Mouse (Mus musculus) lung, embryonic 14.5 days (tissue): ENCODE results near the gene Amdhd1. TPM values are rescaled to one million over a fixed set of nuclear protein-coding genes. Genes with fewer than 3 reads are reported as not detected.

Experiments used
- ATAC-seq: fragments of 200-750 bp; cut with Nextera tagmentation; 2 replicates; pipeline ENCODE4 v1.8.0; 2017; ENCODE audit warnings: mild to moderate bottlenecking, moderate TSS enrichment, moderate library complexity; ENCODE audit not compliant: insufficient read depth
- DNase-seq: peaks from one replicate; pipeline ENCODE4 v3.0.0-alpha.2; 2015
- H3K27ac ChIP-seq: fragments of 300-500 bp; sonication (generic); 2 replicates; pipeline ENCODE4 v1.5.1; 2014; ENCODE audit warnings: low read depth, mild to moderate bottlenecking, moderate library complexity
- H3K27me3 ChIP-seq: fragments of 300-500 bp; sonication (generic); 2 replicates; pipeline ENCODE4 v1.6.1; 2014; ENCODE audit warnings: low read length, control low read depth; ENCODE audit not compliant: insufficient read depth
- H3K36me3 ChIP-seq: fragments of 300-500 bp; sonication (generic); 2 replicates; pipeline ENCODE4 v1.6.1; 2014; ENCODE audit warnings: control low read depth; ENCODE audit not compliant: insufficient read depth
- H3K4me1 ChIP-seq: fragments of 300-500 bp; sonication (generic); 2 replicates; pipeline ENCODE4 v1.6.1; 2014; ENCODE audit warnings: antibody characterized with exemption, control low read depth; ENCODE audit not compliant: insufficient read depth
- H3K4me2 ChIP-seq: fragments of 300-500 bp; sonication (generic); 2 replicates; pipeline ENCODE4 v1.6.1; 2014; ENCODE audit warnings: mild to moderate bottlenecking
- H3K4me3 ChIP-seq: fragments of 300-500 bp; sonication (generic); 2 replicates; pipeline ENCODE4 v1.5.1; 2014; ENCODE audit warnings: low read depth, low read length
- H3K9ac ChIP-seq: fragments of 300-500 bp; sonication (generic); 2 replicates; pipeline ENCODE4 v1.6.1; 2014
- H3K9me3 ChIP-seq: fragments of 300-500 bp; sonication (generic); 2 replicates; pipeline ENCODE4 v1.6.1; 2016; ENCODE audit warnings: low read depth, low read length, control low read depth
- CTCF ChIP-seq: IDR thresholded peaks from 2 replicates; pipeline ENCODE4 v1.5.1; 2016; ENCODE audit warnings: antibody characterized with exemption, low read depth
- WGBS: fragments of 180-500 bp; shearing (Covaris S2); extraction: QIAGEN DNeasy Blood & Tissue Kit; methylation state at CpG from one replicate; pipeline ENCODE4 v1.1.7; 2014; 5-methylcytosine and 5-hydroxymethylcytosine counted together
- polyA plus RNA-seq: library from polyadenylated mRNA; unstranded; fragments of >200 nt; fragmentation: Nextera tagmentation; extraction: Ambion mirVana; gene quantifications from 2 replicates; pipeline ENCODE4 v1.2.1, GENCODE M21; 2014

The Amdhd1 gene
- polyA plus RNA-seq, result 0.32 and 0.41 TPM in 2 replicates

DNA sequence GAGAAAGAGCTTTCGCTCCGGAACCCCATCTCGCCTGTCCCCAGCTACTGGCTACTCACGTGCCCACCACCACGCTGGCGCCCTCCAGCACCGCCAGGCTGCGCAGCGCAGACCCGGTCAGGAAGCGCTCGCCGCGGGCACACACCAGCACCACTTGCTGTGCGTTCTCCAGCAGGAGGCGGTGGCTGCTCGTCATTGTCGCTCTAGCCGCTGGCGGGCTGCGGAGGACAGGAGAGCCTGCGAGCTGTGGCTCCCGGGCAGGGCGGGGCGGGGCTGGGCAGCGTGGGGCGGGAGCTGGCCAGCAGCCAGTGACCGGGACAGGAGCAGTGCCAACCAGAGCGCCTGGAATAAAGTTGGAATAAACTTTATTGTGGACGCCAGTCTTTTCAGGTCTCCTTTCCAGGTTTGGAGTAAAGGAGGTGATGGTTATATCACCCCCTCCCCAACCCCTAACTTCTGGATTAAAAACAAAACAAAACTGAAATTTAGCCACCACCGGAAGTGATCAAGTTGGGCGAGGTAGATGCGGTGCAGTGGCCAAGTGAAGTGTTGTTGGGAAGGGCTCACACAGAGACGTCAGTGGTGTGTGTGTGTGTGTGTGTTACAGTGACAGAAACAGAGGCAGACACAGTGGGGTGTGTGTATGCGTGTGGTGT, at the start of gene Amdhd1:
Amdhd1 (minus strand) TSS at position 259 of the 656 bp plus-strand sequence.
- TF ChIP-seq CTCF, result peak; percentile 85
- DNase-seq (peak; percentile 92), ATAC-seq (peak; percentile 95)
- Histone ChIP-seq H3K36me3 (no peaks in the 10 kb centered on the region), H3K27me3 (no peaks in the 10 kb centered on the region), H3K4me2 (peak within 1 kb of the TSS; percentile 71), H3K27ac (no peak within 1 kb of the TSS), H3K4me1 (no peaks in the 10 kb centered on the region), H3K9me3 (no peaks in the 10 kb centered on the region), H3K9ac (0 out of 2 replicates have a peak within 1 kb of the TSS, but pooled peaks have one; percentile 40), H3K4me3 (peak within 1 kb of the TSS; percentile 37)
- 2% methylated on average over 35 of the region's 35 CpGs for WGBS

DNA sequence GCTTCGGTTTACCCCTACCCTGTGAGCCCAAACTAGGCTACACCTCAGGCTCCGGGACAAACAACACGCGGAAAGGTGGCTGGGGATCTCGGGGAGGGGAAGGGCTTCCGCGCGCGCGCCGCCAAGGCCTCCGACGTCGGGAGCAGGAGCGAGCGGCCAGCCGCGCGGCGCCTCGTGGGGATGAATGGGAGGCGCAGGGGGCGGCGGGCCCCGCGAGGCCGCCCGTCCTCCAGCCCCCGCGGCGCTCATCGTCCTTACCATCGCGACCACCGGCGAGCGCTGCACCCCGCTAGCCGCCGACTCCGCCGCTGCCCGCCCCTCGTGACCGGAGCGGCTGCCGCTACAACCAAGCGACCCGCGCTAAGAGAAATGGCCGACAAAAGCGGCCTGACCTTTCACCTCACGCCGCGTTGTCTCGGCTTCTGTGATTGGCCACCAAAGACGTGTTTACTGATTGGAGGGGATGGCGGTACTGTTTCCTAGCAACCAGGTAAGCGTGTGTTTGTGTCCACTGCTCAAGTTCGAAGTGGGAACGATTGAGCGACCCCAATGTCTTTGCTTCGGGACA, 49.5 kb upstream of the Amdhd1 start, which contains the start of gene Snrpf:
Snrpf (minus strand) TSS at position 426 of the 568 bp plus-strand sequence.
- Histone ChIP-seq H3K4me2 (peak within 1 kb of the TSS; percentile 90), H3K4me1 (peaks cover 3% of the 10 kb centered on the region; the same call in 1 of the 2 replicates), H3K9ac (peak within 1 kb of the TSS; percentile 88), H3K4me3 (peak within 1 kb of the TSS; percentile 84), H3K27ac (peak within 1 kb of the TSS; percentile 80; the same call in 1 of the 2 replicates), H3K36me3 (peaks cover 16% of the 10 kb centered on the region), H3K9me3 (no peaks in the 10 kb centered on the region), H3K27me3 (no peaks in the 10 kb centered on the region)
- peak; percentile 98 for DNase-seq
- peak; percentile 90 for ATAC-seq
- no peak for TF ChIP-seq CTCF
- under 1% methylated on average over 63 of the region's 63 CpGs for WGBS

DNA sequence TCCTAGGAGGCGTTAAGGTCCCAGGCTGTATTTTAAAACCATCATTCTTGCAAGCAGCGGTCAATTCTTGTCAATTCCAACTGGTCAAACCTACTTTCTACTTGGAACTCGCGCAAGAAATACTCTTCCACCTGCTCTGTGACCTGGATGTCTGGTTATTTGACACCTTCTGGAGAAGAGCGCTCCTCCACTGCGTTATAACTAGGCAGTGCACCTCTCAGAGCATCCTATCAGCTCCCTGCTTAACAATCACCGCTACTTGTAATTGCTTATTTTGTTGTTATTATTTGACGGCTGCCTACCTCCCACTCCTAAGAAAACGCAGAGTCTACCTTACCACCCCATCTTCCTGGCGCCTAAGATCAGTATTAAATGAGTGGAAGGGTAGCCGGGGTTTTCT, 49.0 kb upstream of the Amdhd1 start:
- H3K4me3 ChIP-seq, result peak overlapping the region; percentile 84
- TF ChIP-seq CTCF, result no peak
- DNase-seq (peak; percentile 35), ATAC-seq (no peak)
- H3K9me3 ChIP-seq, result no peaks in the 10 kb centered on the region
- H3K4me1 ChIP-seq, result peaks cover 3% of the 10 kb centered on the region; the same call in 1 of the 2 replicates
- H3K4me2 ChIP-seq, result peak overlapping the region; percentile 90
- peaks cover 19% of the 10 kb centered on the region for H3K36me3 ChIP-seq
- under 1% methylated on average over 11 of the region's 11 CpGs for WGBS
- H3K9ac ChIP-seq, result peak overlapping the region; percentile 88
- H3K27ac ChIP-seq, result peak overlapping the region; percentile 80; the same call in 1 of the 2 replicates
- no peaks in the 10 kb centered on the region for H3K27me3 ChIP-seq

DNA sequence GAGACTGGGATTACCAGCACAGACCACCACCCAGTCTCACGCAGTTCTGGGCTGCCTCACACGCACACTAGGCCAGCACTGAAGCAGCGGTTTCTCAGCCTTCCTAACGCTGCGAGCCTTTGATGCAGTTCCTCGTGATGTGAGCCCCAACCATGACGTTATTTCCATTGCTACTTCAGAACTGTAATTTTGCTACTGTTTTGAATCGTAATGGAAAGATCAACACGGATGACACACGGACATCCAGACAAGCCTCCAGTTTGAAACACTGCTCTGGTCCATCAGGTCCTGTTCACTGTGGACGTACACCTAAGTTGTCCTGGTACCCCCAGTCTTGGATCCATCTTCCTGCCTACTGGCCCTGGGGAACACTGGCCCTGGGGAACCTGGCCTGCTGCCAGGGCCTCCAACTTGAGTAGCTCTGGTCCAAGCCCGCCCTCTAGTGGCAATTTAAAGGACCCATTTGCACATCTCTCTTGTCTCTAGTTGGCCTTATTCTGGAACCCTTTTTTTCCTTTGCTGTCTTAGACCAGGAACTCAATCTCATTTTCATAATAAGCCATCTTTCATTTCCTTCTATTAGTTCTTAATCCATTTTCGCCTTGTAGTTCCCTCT, 37.5 kb upstream of the Amdhd1 start:
- Histone ChIP-seq H3K4me1 (no peaks in the 10 kb centered on the region), H3K4me3 (no peak overlapping the region), H3K36me3 (peaks cover 24% of the 10 kb centered on the region), H3K27ac (no peak overlapping the region), H3K9me3 (no peaks in the 10 kb centered on the region), H3K27me3 (no peaks in the 10 kb centered on the region), H3K4me2 (no peak overlapping the region), H3K9ac (no peak overlapping the region)
- DNase-seq, result peak; percentile 93
- ATAC-seq, result peak; percentile 59; the same call in 1 of the 2 replicates
- peak; percentile 90 for TF ChIP-seq CTCF
- WGBS, result 61% methylated on average over 13 of the region's 13 CpGs

DNA sequence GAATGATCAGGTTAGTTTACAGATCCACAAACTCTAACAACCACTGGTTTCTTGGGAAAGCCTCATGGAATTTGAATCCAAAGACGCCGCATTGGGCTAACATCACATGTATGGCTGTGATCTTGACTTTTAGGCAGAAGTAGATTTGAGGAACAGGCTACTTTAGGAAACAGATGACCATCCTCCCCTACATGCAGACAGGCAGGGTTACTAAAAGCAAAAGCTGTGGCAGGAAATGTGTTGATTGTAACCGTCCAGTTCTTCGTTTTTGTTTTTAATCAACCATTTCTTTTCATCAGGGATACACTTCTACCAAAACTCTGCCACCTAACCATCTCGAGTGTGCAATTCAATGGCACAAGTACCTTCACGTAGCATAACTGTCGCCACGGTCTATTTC, 36.1 kb upstream of the Amdhd1 start:
- 0 out of 2 replicates have a peak, but pooled peaks cover 10% of the 10 kb centered on the region for H3K36me3 ChIP-seq
- no peaks in the 10 kb centered on the region for H3K27me3 ChIP-seq
- TF ChIP-seq CTCF, result no peak
- ATAC-seq (no peak), DNase-seq (no peak)
- no peaks in the 10 kb centered on the region for H3K4me1 ChIP-seq
- no peak overlapping the region for H3K4me2 ChIP-seq
- H3K9ac ChIP-seq, result no peak overlapping the region
- H3K27ac ChIP-seq, result no peak overlapping the region
- 90% methylated on average over 8 of the region's 8 CpGs for WGBS
- no peak overlapping the region for H3K4me3 ChIP-seq
- H3K9me3 ChIP-seq, result no peaks in the 10 kb centered on the region

DNA sequence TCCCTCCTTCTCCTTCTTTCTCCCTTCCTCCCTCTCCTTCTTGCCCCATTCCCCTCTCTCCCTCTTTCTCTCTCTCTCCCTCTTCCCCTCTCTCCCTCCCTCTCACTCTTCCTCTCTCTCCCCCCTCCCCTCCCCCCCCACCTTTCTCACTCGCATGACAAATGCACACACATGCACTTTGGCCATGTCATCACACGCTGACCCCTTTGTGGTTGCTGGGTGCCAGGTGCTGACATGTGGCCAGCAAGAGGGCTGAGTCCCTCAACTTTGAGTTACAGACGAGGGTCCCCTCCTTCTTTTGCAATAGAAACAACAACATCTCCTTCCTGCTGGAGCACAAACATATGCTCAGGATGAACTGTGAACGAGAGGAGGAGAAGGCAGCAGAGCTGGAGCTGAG, 35.1 kb upstream of the Amdhd1 start:
- no peak for TF ChIP-seq CTCF
- H3K4me2 ChIP-seq, result no peak overlapping the region
- ATAC-seq, result no peak
- no peak overlapping the region for H3K4me3 ChIP-seq
- H3K9ac ChIP-seq, result no peak overlapping the region
- 39% methylated on average over 4 of the region's 4 CpGs for WGBS
- H3K27me3 ChIP-seq, result no peaks in the 10 kb centered on the region
- no peaks in the 10 kb centered on the region for H3K4me1 ChIP-seq
- no peak for DNase-seq
- 0 out of 2 replicates have a peak, but pooled peaks cover 6% of the 10 kb centered on the region for H3K36me3 ChIP-seq
- no peaks in the 10 kb centered on the region for H3K9me3 ChIP-seq
- no peak overlapping the region for H3K27ac ChIP-seq

DNA sequence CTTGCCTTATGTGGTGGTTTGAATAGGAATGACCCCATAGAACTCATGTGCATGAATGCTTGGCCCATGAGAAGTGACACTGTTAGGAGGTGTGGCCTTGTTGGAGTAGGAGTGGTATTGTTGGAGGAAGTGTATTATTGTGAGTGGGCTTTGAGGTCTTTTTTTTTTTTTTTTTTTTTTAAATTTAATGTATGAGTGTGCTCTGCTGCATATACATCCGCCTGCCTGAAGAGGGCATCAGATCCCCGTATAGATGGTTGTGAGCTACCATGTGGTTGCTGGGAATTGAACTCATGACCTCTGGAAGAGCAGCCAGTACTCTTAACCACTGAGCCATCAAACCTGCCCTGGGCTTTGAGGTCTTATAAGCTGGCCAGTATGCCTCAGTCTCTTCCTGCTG, 32.4 kb upstream of the Amdhd1 start:
- H3K4me2 ChIP-seq, result no peak overlapping the region
- H3K27ac ChIP-seq, result no peak overlapping the region
- WGBS, result 57% methylated on average over 2 of the region's 2 CpGs
- DNase-seq (no peak), ATAC-seq (no peak)
- no peaks in the 10 kb centered on the region for H3K9me3 ChIP-seq
- no peaks in the 10 kb centered on the region for H3K4me1 ChIP-seq
- no peak overlapping the region for H3K9ac ChIP-seq
- H3K27me3 ChIP-seq, result no peaks in the 10 kb centered on the region
- no peak overlapping the region for H3K4me3 ChIP-seq
- H3K36me3 ChIP-seq, result no peaks in the 10 kb centered on the region
- TF ChIP-seq CTCF, result no peak
